Mouse (Mus musculus) liver, embryonic 14.5 days (tissue): ENCODE measurements at regions not wholly inside any gene's neighbourhood (a gene's known extent, or its start where the extent isn't known, plus 50 kb on each side); places are given as distances from the start of the nearest gene placed in this dataset.

ENCODE experiments used
- CTCF ChIP-seq: IDR thresholded peaks from 2 replicates; pipeline ENCODE4 v1.5.1; 2016; ENCODE audit warnings: antibody characterized with exemption, low read depth, control low read depth
- EP300 ChIP-seq: IDR thresholded peaks from 2 replicates; pipeline ENCODE4 v1.6.1; 2016; ENCODE audit warnings: antibody characterized with exemption, low read depth

GRCm38 (mm10) chr15:7708836-7709235, 101.8 kb upstream of the Gdnf start:
- TF ChIP-seq CTCF (no peak), EP300 (no peak)
